Mouse (Mus musculus): Measurements from ENCODE around the gene Pagr1b. TPM values are rescaled to one million over a fixed set of nuclear protein-coding genes. Genes with fewer than 3 reads are reported as not detected.

The Pagr1b gene
- polyA plus RNA-seq, 1 experiment from 2014 or later: not detected

DNA sequence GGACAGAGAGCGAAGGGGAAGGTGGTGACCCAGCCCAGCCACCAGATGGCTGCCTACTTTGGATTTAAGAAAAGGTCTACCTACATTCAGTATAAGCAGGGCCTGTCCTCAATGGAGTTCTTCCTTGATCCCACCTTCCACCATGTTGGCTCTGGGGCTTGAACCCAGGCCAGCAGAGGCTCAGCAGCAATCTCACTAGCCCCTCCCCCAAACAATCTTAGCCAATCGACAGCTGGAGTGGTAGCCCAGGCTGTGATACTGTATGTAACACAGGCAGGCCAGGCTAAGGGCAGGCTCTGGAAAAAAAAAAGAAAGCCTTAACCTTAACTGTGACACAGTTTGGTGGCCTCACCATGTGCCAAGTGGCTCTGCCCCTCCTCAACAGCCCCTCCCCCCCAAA is 4.6 kb downstream of the Pagr1b start:
- no peaks in the 10 kb centered on the region for H3K9me3 ChIP-seq (ENCODE audit: control insufficient read depth, low read length)
- WGBS: 83% methylated on average over 2 of the region's 2 CpGs
- H3K27ac ChIP-seq (replicated peaks; ENCODE audit: low read depth, low read length): no peak overlapping the region
- DNase-seq (ENCODE audit: low spot score): no peak
- peaks cover 4% of the 10 kb centered on the region; the same call in 1 of the 2 replicates for H3K36me3 ChIP-seq (ENCODE audit: control insufficient read depth, insufficient read depth, low read length)
- no peak overlapping the region for H3K4me3 ChIP-seq (ENCODE audit: low read depth, low read length)
- H3K9ac ChIP-seq (ENCODE audit: low read length): no peak overlapping the region
- H3K4me2 ChIP-seq (ENCODE audit: low read depth, severe bottlenecking): no peak overlapping the region
- ATAC-seq (ENCODE audit: insufficient number of reproducible peaks, low FRiP score, low TSS enrichment, low read depth): no peak
- H3K27me3 ChIP-seq (ENCODE audit: control insufficient read depth, insufficient read depth, low read length): no peaks in the 10 kb centered on the region
- peaks cover 16% of the 10 kb centered on the region; the same call in 1 of the 2 replicates for H3K4me1 ChIP-seq (ENCODE audit: control insufficient read depth, insufficient read depth, low read length)

DNA sequence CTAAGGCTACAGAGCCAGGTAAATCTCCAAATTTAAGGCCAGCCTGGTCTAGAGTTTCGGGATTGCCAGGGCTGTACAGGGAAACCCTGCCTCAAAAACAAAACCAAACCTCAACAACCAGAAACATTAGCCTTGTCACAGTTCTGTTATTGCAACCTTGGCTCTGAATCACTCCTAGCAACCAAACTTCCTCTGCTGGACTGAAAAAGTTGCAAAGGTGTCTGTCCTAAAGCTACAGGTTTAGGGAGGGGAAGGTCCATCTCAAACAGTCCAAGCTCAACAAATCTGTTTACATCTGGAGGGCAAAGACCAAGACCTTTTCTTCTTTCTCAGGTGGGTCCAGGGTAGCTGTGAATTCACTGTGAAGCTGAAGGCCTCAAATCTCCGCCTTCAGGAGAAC is 5.2 kb downstream of the Pagr1b start:
- no peak overlapping the region for H3K4me2 ChIP-seq (ENCODE audit: low read depth, severe bottlenecking)
- no peak overlapping the region for H3K27ac ChIP-seq (replicated peaks; ENCODE audit: low read depth, low read length)
- 96% methylated on average over 2 of the region's 2 CpGs for WGBS
- peaks cover 4% of the 10 kb centered on the region; the same call in 1 of the 2 replicates for H3K36me3 ChIP-seq (ENCODE audit: control insufficient read depth, insufficient read depth, low read length)
- H3K27me3 ChIP-seq (ENCODE audit: control insufficient read depth, insufficient read depth, low read length): no peaks in the 10 kb centered on the region
- DNase-seq (ENCODE audit: low spot score) (no peak), ATAC-seq (ENCODE audit: insufficient number of reproducible peaks, low FRiP score, low TSS enrichment, low read depth) (no peak)
- no peak overlapping the region for H3K9ac ChIP-seq (ENCODE audit: low read length)
- H3K9me3 ChIP-seq (ENCODE audit: control insufficient read depth, low read length): no peaks in the 10 kb centered on the region
- H3K4me3 ChIP-seq (ENCODE audit: low read depth, low read length): no peak overlapping the region
- H3K4me1 ChIP-seq (ENCODE audit: control insufficient read depth, insufficient read depth, low read length): peaks cover 16% of the 10 kb centered on the region; the same call in 1 of the 2 replicates

DNA sequence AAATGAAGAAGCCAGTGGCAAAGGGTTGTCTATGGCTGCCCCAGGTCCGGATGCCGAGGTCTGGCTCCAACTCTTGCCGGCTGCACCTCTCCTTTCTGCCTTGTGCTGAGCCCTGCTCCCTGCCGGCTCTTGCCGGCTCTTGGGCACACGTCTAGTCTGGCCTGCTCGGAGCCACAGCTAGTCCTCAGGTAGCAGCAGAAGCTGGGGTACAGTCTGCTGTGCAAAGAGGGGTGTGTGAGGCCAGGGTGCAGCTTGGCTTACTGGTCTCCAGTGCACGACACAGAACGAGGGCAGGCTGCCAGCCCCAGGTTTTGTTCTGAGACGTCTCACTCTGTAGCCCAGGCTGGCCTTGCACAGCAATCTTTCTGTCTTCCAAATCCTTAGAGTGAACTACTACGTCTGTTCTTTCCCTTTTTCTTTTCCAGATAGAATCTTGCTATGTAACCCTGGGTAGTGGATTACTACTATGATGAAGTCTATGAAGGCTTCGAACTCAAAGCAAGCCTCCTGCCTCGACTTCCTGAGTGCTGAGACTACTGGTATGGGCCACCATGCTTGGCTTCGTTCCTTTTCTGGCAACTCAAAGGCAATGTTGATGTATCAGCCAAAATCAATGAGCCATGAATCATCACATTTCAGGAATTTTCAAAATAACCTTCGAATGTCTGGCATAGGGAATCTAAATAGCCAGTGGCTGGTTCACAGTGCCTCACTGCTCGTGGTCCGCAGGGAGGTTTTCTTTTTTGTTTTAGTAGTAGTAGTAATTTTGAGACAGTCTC is 6.8 kb downstream of the Pagr1b start:
- H3K4me2 ChIP-seq (ENCODE audit: low read depth, severe bottlenecking): no peak overlapping the region
- H3K27me3 ChIP-seq (ENCODE audit: control insufficient read depth, insufficient read depth, low read length): no peaks in the 10 kb centered on the region
- no peak overlapping the region for H3K27ac ChIP-seq (replicated peaks; ENCODE audit: low read depth, low read length)
- H3K36me3 ChIP-seq (ENCODE audit: control insufficient read depth, insufficient read depth, low read length): no peaks in the 10 kb centered on the region
- H3K9me3 ChIP-seq (ENCODE audit: control insufficient read depth, low read length): no peaks in the 10 kb centered on the region
- DNase-seq (ENCODE audit: low spot score) (no peak), ATAC-seq (ENCODE audit: insufficient number of reproducible peaks, low FRiP score, low TSS enrichment, low read depth) (no peak)
- WGBS: 89% methylated on average over 17 of the region's 17 CpGs
- peaks cover 2% of the 10 kb centered on the region; the same call in 1 of the 2 replicates for H3K4me1 ChIP-seq (ENCODE audit: control insufficient read depth, insufficient read depth, low read length)
- H3K4me3 ChIP-seq (ENCODE audit: low read depth, low read length): no peak overlapping the region
- no peak overlapping the region for H3K9ac ChIP-seq (ENCODE audit: low read length)

DNA sequence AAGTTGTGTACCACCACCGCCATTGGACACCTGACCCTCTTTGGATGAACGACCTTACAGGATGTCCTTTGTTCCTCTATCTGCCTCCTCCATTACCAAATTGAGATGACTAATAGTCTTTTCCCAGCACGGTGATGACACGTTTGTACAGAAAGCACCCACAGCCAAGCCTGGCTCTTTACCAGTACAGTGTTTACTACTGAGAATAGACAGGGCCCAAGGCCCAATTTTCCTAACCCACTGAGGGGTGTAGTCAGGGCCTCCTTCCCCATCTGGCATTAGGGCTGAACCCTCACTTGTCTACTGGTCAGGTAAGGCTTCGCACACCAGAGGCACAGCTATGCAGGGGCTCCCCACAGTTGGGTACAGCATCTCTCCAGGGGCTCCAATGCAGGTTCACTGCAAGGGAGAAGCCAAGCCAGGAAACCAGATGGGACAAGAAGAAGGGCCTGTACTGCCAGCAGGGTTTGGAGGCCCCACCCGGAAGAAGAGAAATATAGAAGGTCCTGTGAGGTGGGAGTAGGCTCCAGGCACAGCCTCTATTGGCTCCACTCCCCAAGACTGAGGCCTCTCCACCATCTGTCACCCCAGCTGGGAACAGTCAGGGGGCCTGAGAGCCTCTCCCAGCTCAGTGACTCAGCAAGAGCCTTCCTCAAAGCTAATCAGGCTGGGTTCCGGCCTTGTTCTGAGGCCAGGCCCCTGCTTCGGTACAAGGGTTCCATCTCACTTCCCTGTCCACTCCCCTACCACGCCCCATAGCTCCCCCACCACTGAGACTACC is 7.9 kb downstream of the Pagr1b start:
- Histone ChIP-seq H3K4me2 (ENCODE audit: low read depth, severe bottlenecking) (no peak overlapping the region), H3K27ac (replicated peaks; ENCODE audit: low read depth, low read length) (no peak overlapping the region), H3K27me3 (ENCODE audit: control insufficient read depth, insufficient read depth, low read length) (no peaks in the 10 kb centered on the region), H3K4me1 (ENCODE audit: control insufficient read depth, insufficient read depth, low read length) (no peaks in the 10 kb centered on the region), H3K9ac (ENCODE audit: low read length) (no peak overlapping the region), H3K4me3 (ENCODE audit: low read depth, low read length) (no peak overlapping the region), H3K36me3 (ENCODE audit: control insufficient read depth, insufficient read depth, low read length) (no peaks in the 10 kb centered on the region), H3K9me3 (ENCODE audit: control insufficient read depth, low read length) (no peaks in the 10 kb centered on the region)
- no peak for ATAC-seq (ENCODE audit: insufficient number of reproducible peaks, low FRiP score, low TSS enrichment, low read depth)
- 70% methylated on average over 9 of the region's 9 CpGs for WGBS
- no peak for DNase-seq (ENCODE audit: low spot score)

DNA sequence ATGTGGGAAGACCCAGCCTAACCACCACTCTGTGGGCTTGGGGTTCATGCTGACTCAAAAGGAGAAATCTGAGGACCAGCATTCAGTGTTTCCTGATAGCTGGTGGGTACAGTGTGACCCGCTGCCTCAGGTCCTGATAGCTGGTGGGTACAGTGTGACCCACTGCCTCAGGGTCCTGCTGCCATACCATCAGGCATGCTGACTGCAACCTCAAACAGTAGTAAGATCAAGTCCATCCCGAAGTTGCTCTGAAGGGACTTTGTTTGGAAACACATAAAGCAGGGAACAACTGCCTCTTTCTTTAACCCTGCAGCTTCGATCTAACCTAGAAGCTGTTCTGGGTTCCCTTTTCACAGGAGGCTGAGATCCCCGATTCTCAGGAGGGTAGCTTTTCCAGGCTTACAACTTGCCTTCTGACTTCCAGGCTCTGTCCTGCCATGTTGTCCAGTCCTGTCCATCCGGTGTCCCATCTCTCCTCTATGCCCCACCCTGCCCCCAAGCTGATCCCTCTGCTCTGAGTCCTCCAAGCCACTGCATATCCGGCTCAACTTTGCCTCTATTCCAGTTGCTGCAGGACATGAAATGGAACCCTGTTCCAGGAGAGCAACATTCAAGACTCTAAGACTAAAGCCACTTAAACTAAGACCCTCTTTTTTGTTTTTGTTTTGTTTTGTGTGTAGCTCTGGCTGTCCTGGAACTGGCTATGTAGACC is 8.8 kb downstream of the Pagr1b start:
- Histone ChIP-seq H3K4me3 (ENCODE audit: low read depth, low read length) (no peak overlapping the region), H3K36me3 (ENCODE audit: control insufficient read depth, insufficient read depth, low read length) (no peaks in the 10 kb centered on the region), H3K27me3 (ENCODE audit: control insufficient read depth, insufficient read depth, low read length) (no peaks in the 10 kb centered on the region), H3K9me3 (ENCODE audit: control insufficient read depth, low read length) (no peaks in the 10 kb centered on the region), H3K4me1 (ENCODE audit: control insufficient read depth, insufficient read depth, low read length) (no peaks in the 10 kb centered on the region), H3K27ac (replicated peaks; ENCODE audit: low read depth, low read length) (no peak overlapping the region), H3K4me2 (ENCODE audit: low read depth, severe bottlenecking) (no peak overlapping the region), H3K9ac (ENCODE audit: low read length) (no peak overlapping the region)
- WGBS: 87% methylated on average over 6 of the region's 6 CpGs
- ATAC-seq (ENCODE audit: insufficient number of reproducible peaks, low FRiP score, low TSS enrichment, low read depth): no peak
- DNase-seq (ENCODE audit: low spot score): no peak

DNA sequence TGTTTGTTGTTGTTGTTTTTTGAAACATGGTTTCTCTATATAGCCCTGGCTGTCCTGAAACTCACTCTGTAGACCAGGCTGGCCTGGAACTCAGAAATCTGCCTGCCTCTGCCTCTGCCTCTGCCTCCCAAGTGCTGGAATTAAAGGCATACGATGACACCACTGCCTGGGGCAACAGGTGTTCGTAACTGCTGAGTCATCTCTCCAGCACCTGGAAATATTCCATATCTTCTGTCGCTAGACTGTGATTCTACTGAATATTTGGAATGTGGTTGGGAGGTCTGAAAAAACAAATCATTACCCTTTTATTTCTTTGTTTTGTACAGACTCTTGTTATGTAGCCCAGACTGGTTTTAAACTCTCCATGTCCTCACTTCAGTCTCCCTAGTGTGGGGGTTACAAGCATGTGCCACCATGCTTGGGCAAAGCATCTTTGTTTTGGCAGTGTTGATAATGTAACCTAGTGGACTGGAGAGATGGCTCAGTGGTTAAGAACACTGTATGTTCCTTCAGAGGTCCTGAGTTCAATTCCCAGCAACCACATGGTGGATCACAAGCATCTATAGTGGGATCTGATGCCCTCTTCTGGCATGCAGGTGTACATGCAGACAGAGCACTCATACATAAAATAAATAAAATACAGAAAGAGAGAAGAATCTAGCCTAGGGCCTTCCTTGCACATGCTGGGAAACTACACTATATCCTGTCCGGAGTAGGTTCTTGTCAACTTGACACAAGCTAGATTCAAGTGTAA is 12.0 kb downstream of the Pagr1b start:
- WGBS: 89% methylated on average over 4 of the region's 4 CpGs
- no peak overlapping the region for H3K4me3 ChIP-seq (ENCODE audit: low read depth, low read length)
- no peak overlapping the region for H3K27ac ChIP-seq (replicated peaks; ENCODE audit: low read depth, low read length)
- no peaks in the 10 kb centered on the region for H3K36me3 ChIP-seq (ENCODE audit: control insufficient read depth, insufficient read depth, low read length)
- no peaks in the 10 kb centered on the region for H3K4me1 ChIP-seq (ENCODE audit: control insufficient read depth, insufficient read depth, low read length)
- no peak overlapping the region for H3K9ac ChIP-seq (ENCODE audit: low read length)
- H3K9me3 ChIP-seq (ENCODE audit: control insufficient read depth, low read length): no peaks in the 10 kb centered on the region
- DNase-seq (ENCODE audit: low spot score) (no peak), ATAC-seq (ENCODE audit: insufficient number of reproducible peaks, low FRiP score, low TSS enrichment, low read depth) (no peak)
- no peak overlapping the region for H3K4me2 ChIP-seq (ENCODE audit: low read depth, severe bottlenecking)
- no peaks in the 10 kb centered on the region for H3K27me3 ChIP-seq (ENCODE audit: control insufficient read depth, insufficient read depth, low read length)

DNA sequence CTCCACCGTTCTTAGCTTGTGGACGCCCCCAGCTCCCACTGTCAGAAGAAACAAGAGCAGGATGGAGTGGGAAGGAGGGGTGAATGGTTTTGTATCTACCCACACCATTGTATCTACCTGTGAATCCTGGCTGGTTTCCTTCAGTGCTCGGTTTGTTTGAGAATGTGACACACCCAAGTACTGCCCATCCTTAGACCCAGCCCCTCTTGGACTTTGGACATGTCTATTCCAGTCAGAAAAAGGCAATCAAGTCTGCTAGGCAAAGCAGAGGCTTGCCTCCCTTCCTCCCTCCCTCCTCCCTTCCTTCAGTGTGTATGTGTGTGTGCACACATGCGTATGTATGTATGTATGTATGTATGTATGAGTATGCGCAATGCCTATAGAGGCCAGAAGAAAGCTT is 12.7 kb downstream of the Pagr1b start:
- Histone ChIP-seq H3K9me3 (ENCODE audit: control insufficient read depth, low read length) (no peaks in the 10 kb centered on the region), H3K9ac (ENCODE audit: low read length) (no peak overlapping the region), H3K4me1 (ENCODE audit: control insufficient read depth, insufficient read depth, low read length) (no peaks in the 10 kb centered on the region), H3K27me3 (ENCODE audit: control insufficient read depth, insufficient read depth, low read length) (no peaks in the 10 kb centered on the region), H3K4me2 (ENCODE audit: low read depth, severe bottlenecking) (no peak overlapping the region), H3K27ac (replicated peaks; ENCODE audit: low read depth, low read length) (no peak overlapping the region), H3K36me3 (ENCODE audit: control insufficient read depth, insufficient read depth, low read length) (no peaks in the 10 kb centered on the region), H3K4me3 (ENCODE audit: low read depth, low read length) (no peak overlapping the region)
- WGBS: 95% methylated on average over 5 of the region's 5 CpGs
- no peak for DNase-seq (ENCODE audit: low spot score)
- no peak for ATAC-seq (ENCODE audit: insufficient number of reproducible peaks, low FRiP score, low TSS enrichment, low read depth)

DNA sequence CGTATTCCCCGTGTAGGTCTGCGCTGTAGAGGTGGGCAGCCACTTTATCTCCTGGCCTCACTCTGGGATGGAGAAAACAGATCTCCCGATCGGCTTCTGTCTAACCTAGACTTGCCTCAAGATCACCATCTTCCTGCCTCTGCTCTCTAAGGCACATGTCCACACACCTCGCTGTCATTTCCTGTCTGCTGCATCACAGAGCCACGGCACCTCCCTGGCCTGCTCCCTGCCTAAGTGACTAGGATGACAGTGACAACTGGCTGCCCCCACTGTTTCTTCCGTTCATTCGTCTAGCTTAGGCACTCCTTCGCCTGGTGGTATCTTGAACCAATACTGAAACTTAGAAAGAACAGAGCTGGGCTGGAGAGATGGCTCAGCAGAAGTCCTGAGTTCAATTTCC is 16.7 kb downstream of the Pagr1b start:
- Histone ChIP-seq H3K4me3 (ENCODE audit: low read depth, low read length) (no peak overlapping the region), H3K4me1 (ENCODE audit: control insufficient read depth, insufficient read depth, low read length) (no peaks in the 10 kb centered on the region), H3K27ac (replicated peaks; ENCODE audit: low read depth, low read length) (no peak overlapping the region), H3K9me3 (ENCODE audit: control insufficient read depth, low read length) (no peaks in the 10 kb centered on the region), H3K9ac (ENCODE audit: low read length) (no peak overlapping the region), H3K4me2 (ENCODE audit: low read depth, severe bottlenecking) (no peak overlapping the region), H3K27me3 (ENCODE audit: control insufficient read depth, insufficient read depth, low read length) (no peaks in the 10 kb centered on the region), H3K36me3 (ENCODE audit: control insufficient read depth, insufficient read depth, low read length) (no peaks in the 10 kb centered on the region; the same call in 1 of the 2 replicates)
- 77% methylated on average over 10 of the region's 10 CpGs for WGBS
- ATAC-seq (ENCODE audit: insufficient number of reproducible peaks, low FRiP score, low TSS enrichment, low read depth) (no peak), DNase-seq (ENCODE audit: low spot score) (no peak)
